Mouse (Mus musculus): ENCODE measurements around the gene Sorcs1. TPM values are rescaled to one million over a fixed set of nuclear protein-coding genes. Genes with fewer than 3 reads are reported as not detected.

Gene Sorcs1
- polyA plus RNA-seq, 1 experiment from 2014 or later: 6.3 TPM

- no peaks in the 10 kb centered on the region for H3K36me3 ChIP-seq (replicated peaks)
- no peak overlapping the region for H3K4me3 ChIP-seq (replicated peaks)
- H3K9me3 ChIP-seq: no peaks in the 10 kb centered on the region
- no peaks in the 10 kb centered on the region for H3K4me1 ChIP-seq
- H3K27me3 ChIP-seq: no peaks in the 10 kb centered on the region
- no peak overlapping the region for H3K4me2 ChIP-seq
- no peak overlapping the region for H3K27ac ChIP-seq
- WGBS: 92% methylated on average over 10 of the region's 10 CpGs
- no peak overlapping the region for H3K9ac ChIP-seq
- ATAC-seq (ENCODE audit: low FRiP score): no peak
These were observed 352.8 kb downstream of the Sorcs1 start for GRCm38 (mm10) chr19:50325686-50326085.

DNA sequence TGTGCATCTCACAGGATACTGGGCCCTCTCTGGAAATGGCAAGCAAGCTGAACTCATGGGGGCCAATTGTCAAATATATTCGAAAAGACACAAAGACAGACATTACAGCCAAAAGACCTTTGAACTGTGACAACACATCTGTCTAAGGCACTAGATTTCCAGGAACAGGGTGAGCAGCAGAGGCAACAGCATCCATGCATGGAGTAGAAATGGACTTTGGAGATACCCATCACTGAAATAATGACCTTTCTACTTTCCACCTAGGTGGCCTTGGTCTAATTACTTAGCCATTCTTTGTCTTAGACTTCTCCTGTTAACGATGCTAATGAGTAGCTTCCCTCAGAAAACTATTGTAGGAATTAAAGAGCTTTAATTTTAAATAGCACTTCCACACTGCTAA, 371.4 kb downstream of the Sorcs1 start:
- Histone ChIP-seq H3K9me3 (no peaks in the 10 kb centered on the region), H3K4me3 (replicated peaks) (no peak overlapping the region), H3K27me3 (no peaks in the 10 kb centered on the region), H3K9ac (no peak overlapping the region), H3K36me3 (replicated peaks) (no peaks in the 10 kb centered on the region), H3K4me2 (no peak overlapping the region), H3K27ac (no peak overlapping the region), H3K4me1 (no peaks in the 10 kb centered on the region; the same call in 1 of the 2 replicates)
- ATAC-seq (ENCODE audit: low FRiP score): peak; percentile 17; the same call in 1 of the 2 replicates
- 42% methylated on average over 2 of the region's 2 CpGs for WGBS

DNA sequence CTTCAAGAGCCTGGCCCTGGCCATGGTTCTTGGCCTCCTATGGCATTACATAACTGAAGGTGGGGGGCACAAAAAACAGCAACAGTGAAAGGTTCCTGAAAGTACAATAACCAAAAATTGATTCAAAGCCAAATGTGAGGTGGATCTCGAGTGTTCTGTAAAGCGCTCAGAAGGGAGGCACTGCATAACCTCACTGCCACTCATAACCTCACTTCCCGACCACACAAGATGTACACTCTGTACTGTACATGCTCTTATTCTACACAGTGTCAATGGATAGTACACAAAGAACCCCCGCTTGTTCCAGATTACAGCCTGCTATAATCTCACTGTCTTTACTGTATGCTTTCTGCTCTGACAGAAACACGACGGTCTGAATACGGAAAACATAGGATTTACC, 384.2 kb downstream of the Sorcs1 start:
- Histone ChIP-seq H3K9me3 (no peaks in the 10 kb centered on the region), H3K4me1 (peaks cover 4% of the 10 kb centered on the region; the same call in 1 of the 2 replicates), H3K4me3 (replicated peaks) (no peak overlapping the region), H3K36me3 (replicated peaks) (no peaks in the 10 kb centered on the region), H3K9ac (no peak overlapping the region), H3K27me3 (no peaks in the 10 kb centered on the region), H3K27ac (no peak overlapping the region), H3K4me2 (no peak overlapping the region)
- 94% methylated on average over 7 of the region's 7 CpGs for WGBS
- no peak for ATAC-seq (ENCODE audit: low FRiP score)

GRCm38 (mm10) chr19:50264450-50264849, 414.0 kb downstream of the Sorcs1 start:
- WGBS: 81% methylated on average over 1 of the region's 1 CpGs
- Histone ChIP-seq H3K4me3 (replicated peaks) (no peak overlapping the region), H3K9me3 (no peaks in the 10 kb centered on the region), H3K4me2 (no peak overlapping the region), H3K36me3 (replicated peaks) (no peaks in the 10 kb centered on the region), H3K4me1 (no peaks in the 10 kb centered on the region), H3K9ac (no peak overlapping the region), H3K27me3 (no peaks in the 10 kb centered on the region), H3K27ac (no peak overlapping the region)
- ATAC-seq (ENCODE audit: low FRiP score): no peak

- H3K4me3 ChIP-seq (replicated peaks): no peak overlapping the region
- no peak overlapping the region for H3K27ac ChIP-seq
- H3K4me2 ChIP-seq: no peak overlapping the region
- H3K27me3 ChIP-seq: no peaks in the 10 kb centered on the region
- ATAC-seq (ENCODE audit: low FRiP score): peak; percentile 55; the same call in 1 of the 2 replicates
- no peak overlapping the region for H3K9ac ChIP-seq
- H3K36me3 ChIP-seq (replicated peaks): no peaks in the 10 kb centered on the region
- H3K9me3 ChIP-seq: no peaks in the 10 kb centered on the region
- H3K4me1 ChIP-seq: no peaks in the 10 kb centered on the region
- WGBS: 42% methylated on average over 16 of the region's 16 CpGs
These were observed 419.6 kb downstream of the Sorcs1 start for GRCm38 (mm10) chr19:50258718-50259413.

GRCm38 (mm10) chr19:50220476-50220875, 458.0 kb downstream of the Sorcs1 start:
- ATAC-seq (ENCODE audit: low FRiP score): no peak
- H3K9ac ChIP-seq: no peak overlapping the region
- 69% methylated on average over 5 of the region's 5 CpGs for WGBS
- no peak overlapping the region for H3K4me3 ChIP-seq (replicated peaks)
- H3K9me3 ChIP-seq: no peaks in the 10 kb centered on the region
- H3K4me1 ChIP-seq: peaks cover 5% of the 10 kb centered on the region; the same call in 1 of the 2 replicates
- H3K27ac ChIP-seq: no peak overlapping the region
- H3K4me2 ChIP-seq: no peak overlapping the region
- H3K27me3 ChIP-seq: no peaks in the 10 kb centered on the region
- no peaks in the 10 kb centered on the region for H3K36me3 ChIP-seq (replicated peaks)

DNA sequence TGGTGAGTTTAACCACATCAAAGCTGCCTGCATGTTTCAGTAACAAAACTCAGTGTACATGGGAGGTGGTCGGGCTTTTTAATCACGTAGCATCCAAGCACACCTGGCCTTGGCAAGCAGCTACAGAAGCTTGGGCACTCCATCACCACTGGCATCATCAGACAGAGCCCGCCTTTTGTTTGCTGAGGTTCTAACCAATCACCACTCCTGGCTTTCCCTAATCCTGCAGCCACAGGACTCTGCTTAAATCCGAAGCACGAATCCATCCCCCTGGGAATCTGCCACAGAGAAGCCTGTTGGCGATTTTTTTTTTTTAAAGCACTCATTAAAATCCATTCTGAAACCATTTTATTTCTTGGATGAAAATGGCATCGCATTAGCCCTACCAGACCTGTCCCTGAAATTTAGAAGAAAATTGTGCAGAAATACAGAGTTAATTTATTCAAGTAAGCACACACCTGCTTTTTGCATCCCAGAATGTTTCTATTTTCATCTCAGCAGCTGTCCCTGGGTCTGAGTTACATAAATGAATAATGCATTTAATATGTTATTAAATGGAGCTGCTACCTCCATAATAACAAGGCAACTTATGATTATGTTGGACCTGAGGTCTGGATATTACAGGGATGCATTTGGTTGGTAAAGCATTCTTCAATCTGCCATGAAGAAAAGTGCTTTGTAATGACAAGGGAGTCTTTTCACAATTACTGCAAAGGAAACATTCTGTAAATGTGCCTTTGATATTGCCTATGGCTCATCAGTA, 463.8 kb downstream of the Sorcs1 start:
- H3K4me2 ChIP-seq: no peak overlapping the region

DNA sequence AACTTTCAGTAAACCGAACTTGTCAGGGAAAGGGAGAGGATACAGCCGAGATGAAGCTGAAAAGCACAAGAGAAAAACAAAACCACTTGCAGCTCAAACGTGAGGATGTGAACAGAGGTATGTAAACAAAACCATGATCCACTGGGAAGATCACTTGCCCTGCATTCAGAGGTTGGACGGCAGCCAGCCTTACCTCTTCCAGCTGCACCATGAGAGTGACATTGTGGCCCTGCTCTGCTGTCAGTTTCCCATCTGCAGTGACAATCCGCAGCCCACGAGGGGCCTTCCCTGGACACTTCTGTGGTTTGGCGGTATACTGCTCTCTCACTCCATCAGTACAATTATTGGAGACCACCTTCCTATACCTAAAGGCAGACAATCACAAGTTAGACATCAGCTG, 468.0 kb downstream of the Sorcs1 start:
- no peak overlapping the region for H3K9ac ChIP-seq
- no peaks in the 10 kb centered on the region for H3K36me3 ChIP-seq (replicated peaks)
- H3K9me3 ChIP-seq: no peaks in the 10 kb centered on the region
- no peak overlapping the region for H3K4me2 ChIP-seq
- H3K27me3 ChIP-seq: no peaks in the 10 kb centered on the region
- no peak overlapping the region for H3K27ac ChIP-seq
- no peak overlapping the region for H3K4me3 ChIP-seq (replicated peaks)
- ATAC-seq (ENCODE audit: low FRiP score): no peak
- WGBS: 41% methylated on average over 7 of the region's 7 CpGs
- H3K4me1 ChIP-seq: peaks cover 10% of the 10 kb centered on the region; the same call in 1 of the 2 replicates

More for the DNA sequence above, 463.8 kb downstream of the Sorcs1 start:
- WGBS: 18% methylated on average over 7 of the region's 7 CpGs
- Histone ChIP-seq H3K27me3 (no peaks in the 10 kb centered on the region), H3K9ac (no peak overlapping the region), H3K27ac (peak overlapping the region; percentile 56; the same call in 1 of the 2 replicates), H3K4me1 (peaks cover 10% of the 10 kb centered on the region; the same call in 1 of the 2 replicates), H3K36me3 (replicated peaks) (no peaks in the 10 kb centered on the region), H3K9me3 (no peaks in the 10 kb centered on the region), H3K4me3 (replicated peaks) (no peak overlapping the region)
- peak; percentile 76 for ATAC-seq (ENCODE audit: low FRiP score)

GRCm38 (mm10) chr19:50204341-50204740, 474.1 kb downstream of the Sorcs1 start:
- Histone ChIP-seq H3K36me3 (replicated peaks) (no peaks in the 10 kb centered on the region), H3K27ac (no peak overlapping the region), H3K9me3 (no peaks in the 10 kb centered on the region), H3K4me1 (no peaks in the 10 kb centered on the region), H3K9ac (no peak overlapping the region), H3K4me3 (replicated peaks) (no peak overlapping the region), H3K4me2 (no peak overlapping the region), H3K27me3 (no peaks in the 10 kb centered on the region)
- WGBS: 70% methylated on average over 6 of the region's 6 CpGs
- ATAC-seq (ENCODE audit: low FRiP score): no peak

GRCm38 (mm10) chr19:50196592-50196991, 481.9 kb downstream of the Sorcs1 start:
- Histone ChIP-seq H3K36me3 (replicated peaks) (no peaks in the 10 kb centered on the region), H3K4me2 (no peak overlapping the region), H3K4me1 (no peaks in the 10 kb centered on the region), H3K9ac (no peak overlapping the region), H3K4me3 (replicated peaks) (no peak overlapping the region), H3K9me3 (no peaks in the 10 kb centered on the region), H3K27me3 (no peaks in the 10 kb centered on the region), H3K27ac (no peak overlapping the region)
- 82% methylated on average over 1 of the region's 1 CpGs for WGBS
- no peak for ATAC-seq (ENCODE audit: low FRiP score)

DNA sequence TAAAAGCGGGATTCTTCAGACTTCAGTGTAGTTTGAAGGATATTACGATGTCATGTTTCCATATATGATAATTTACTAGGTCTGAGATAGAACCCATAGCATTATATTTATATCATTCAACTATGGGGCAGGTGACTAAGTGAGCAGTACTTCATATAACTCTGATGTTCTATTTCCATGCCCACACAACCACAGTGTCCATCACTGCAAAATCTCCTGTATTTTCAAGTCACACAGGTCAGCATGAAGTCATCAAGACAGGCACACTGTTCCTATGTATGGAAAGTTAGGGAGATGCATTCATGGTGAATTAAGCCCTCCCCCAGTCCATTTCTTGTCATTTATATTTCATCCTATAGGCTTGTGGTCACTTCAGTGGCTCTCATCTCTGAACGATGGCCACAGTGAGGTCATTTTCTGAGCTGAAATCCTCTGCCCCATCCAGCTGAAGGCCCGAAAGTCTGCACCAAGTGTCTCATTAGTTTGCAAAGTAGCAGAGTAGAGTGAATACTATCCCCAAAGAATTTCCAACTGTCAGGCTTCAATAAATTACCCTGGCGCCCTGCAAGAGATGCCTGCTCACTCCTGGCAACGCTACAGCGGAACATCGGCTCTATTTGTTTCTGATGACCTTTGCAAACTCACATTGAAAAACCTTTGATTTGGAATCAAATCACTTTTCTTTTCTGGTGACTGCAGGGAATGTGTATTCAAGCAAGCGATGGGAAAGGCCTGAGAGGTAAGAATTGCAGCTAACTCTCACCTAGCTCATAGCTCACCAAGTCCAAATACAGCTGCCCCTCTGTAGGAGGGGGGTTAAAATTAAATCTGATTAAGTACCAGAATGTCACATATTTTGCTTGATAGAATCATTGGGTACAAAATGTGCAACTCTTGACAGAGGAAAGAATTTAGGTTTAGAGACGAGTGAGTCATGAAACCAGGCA, 492.4 kb downstream of the Sorcs1 start:
- Histone ChIP-seq H3K4me2 (no peak overlapping the region), H3K27me3 (no peaks in the 10 kb centered on the region), H3K9me3 (no peaks in the 10 kb centered on the region), H3K4me1 (no peaks in the 10 kb centered on the region; the same call in 1 of the 2 replicates), H3K27ac (no peak overlapping the region), H3K36me3 (replicated peaks) (no peaks in the 10 kb centered on the region), H3K4me3 (replicated peaks) (no peak overlapping the region), H3K9ac (no peak overlapping the region)
- 60% methylated on average over 10 of the region's 10 CpGs for WGBS
- no peak for ATAC-seq (ENCODE audit: low FRiP score)
